Comparison of ENCODE assay signal across 17 mouse cellular contexts in the genomic region with DNA sequence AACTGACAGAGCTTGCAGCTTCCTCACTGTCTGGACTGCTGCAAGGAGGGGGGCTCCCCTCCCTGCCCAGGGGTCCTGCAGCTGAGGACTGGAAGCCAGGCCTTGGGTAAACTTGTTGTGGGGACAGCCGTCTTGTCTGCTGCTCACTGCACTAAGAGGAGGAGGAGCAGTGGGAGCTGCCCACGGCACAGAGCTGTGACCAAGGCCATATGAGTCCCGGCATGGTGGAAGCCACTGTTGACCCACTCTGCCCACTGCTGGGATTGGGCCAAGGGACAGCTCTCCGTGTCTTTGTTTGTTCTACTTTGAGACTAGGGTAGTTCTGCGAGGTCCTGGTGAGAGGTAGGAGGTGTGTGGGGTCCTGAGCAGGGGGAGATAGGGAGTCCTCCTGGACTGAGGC. TPM values are rescaled to one million over a fixed set of nuclear protein-coding genes. Genes with fewer than 3 reads are reported as not detected.
A peak's percentile ranks its signal among the peaks of the same experiment; 100 is the strongest.
DNase-seq lines count a peak whose midpoint lies in the region; ATAC-seq and TF ChIP-seq lines count a peak whose summit lies in the region.
"Had no signal": no experiment of that assay in that cellular context is flagged by ENCODE, and none has a peak within 500 bp of the region (broad histone marks: within the 10 kb centered on the region; RNA-seq: fewer than 3 reads in every experiment).

No protein-coding gene starts in this region.

- ATAC-seq in heart, embryonic 12.5 days (ENCODE audit: insufficient number of reproducible peaks, low FRiP score) = no peak
- 0 out of 2 replicates have a peak, but pooled peaks have one; percentile 19 for ATAC-seq in intestine, embryonic 16.5 days
- ATAC-seq in liver, postnatal 0 days = peak; percentile 59; the same call in 1 of the 2 replicates
- ATAC-seq: forebrain, embryonic 16.5 days; midbrain, embryonic 15.5 days had no signal

- no peak overlapping the region for H3K4me3 ChIP-seq in heart, embryonic 12.5 days
- H3K4me3 ChIP-seq in lung, adult 2 months (replicated peaks; ENCODE audit: extremely low read depth, low read depth, low read length) = no peak overlapping the region
- H3K4me3 ChIP-seq in intestine, embryonic 16.5 days (ENCODE audit: low read length) = no peak overlapping the region
- no peak overlapping the region for H3K4me3 ChIP-seq in liver, postnatal 0 days (ENCODE audit: low read depth, low read length)
- H3K4me3 ChIP-seq: erythroblast, embryonic 14.5 days; midbrain, embryonic 15.5 days had no signal

- peaks cover 80% of the 10 kb centered on the region for H3K36me3 ChIP-seq in heart, embryonic 12.5 days
- H3K36me3 ChIP-seq in intestine, embryonic 16.5 days (ENCODE audit: control insufficient read depth, insufficient read depth, low read length) = peaks cover 15% of the 10 kb centered on the region
- peaks cover 73% of the 10 kb centered on the region for H3K36me3 ChIP-seq in liver, postnatal 0 days (replicated peaks; ENCODE audit: insufficient read depth, low read length)

- 44% methylated on average over 5 of the region's 5 CpGs for WGBS in heart, embryonic 12.5 days
- WGBS in lung, adult 2 months = 29% methylated on average over 5 of the region's 5 CpGs
- 58% methylated on average over 5 of the region's 5 CpGs for WGBS in intestine, embryonic 16.5 days
- WGBS in liver, postnatal 0 days (ENCODE audit: insufficient replicate concordance) = 46% methylated on average over 5 of the region's 5 CpGs

- H3K4me2 ChIP-seq in heart, embryonic 12.5 days = no peak overlapping the region
- no peak overlapping the region for H3K4me2 ChIP-seq in intestine, embryonic 16.5 days (ENCODE audit: low read depth, low read length)
- no peak overlapping the region for H3K4me2 ChIP-seq in liver, postnatal 0 days (ENCODE audit: low read depth, low read length)
- H3K4me2 ChIP-seq: midbrain, embryonic 15.5 days had no signal

- H3K27me3 ChIP-seq in heart, embryonic 12.5 days (replicated peaks) = no peaks in the 10 kb centered on the region
- H3K27me3 ChIP-seq in intestine, embryonic 16.5 days (replicated peaks; ENCODE audit: control insufficient read depth, insufficient read depth, low read length) = no peaks in the 10 kb centered on the region
- no peaks in the 10 kb centered on the region for H3K27me3 ChIP-seq in liver, postnatal 0 days (ENCODE audit: insufficient read depth, low read length)
- H3K27me3 ChIP-seq: midbrain, embryonic 15.5 days had no signal

- no peak for TF ChIP-seq POLR2A in lung, adult 2 months (IDR thresholded peaks at IDR 0.05; ENCODE audit: borderline replicate concordance, extremely low read depth, low read depth, low read length)

- H3K27ac ChIP-seq in heart, embryonic 12.5 days (ENCODE audit: poor library complexity, severe bottlenecking) = peak overlapping the region; percentile 56
- H3K27ac ChIP-seq in intestine, embryonic 16.5 days (ENCODE audit: low read length) = no peak overlapping the region
- peak overlapping the region; percentile 48; the same call in 1 of the 2 replicates for H3K27ac ChIP-seq in liver, postnatal 0 days (ENCODE audit: low read depth)
- H3K27ac ChIP-seq: midbrain, embryonic 15.5 days had no signal

- no peak for DNase-seq in heart, postnatal 25 days (ENCODE audit: low spot score)
- peak; percentile 19 for DNase-seq in lung, adult 2 months
- DNase-seq in lung, postnatal 25 days (ENCODE audit: low spot score) = no peak
- no peak for DNase-seq in liver, postnatal 0 days
- no peak for DNase-seq in spleen, adult 12 weeks (ENCODE audit: low spot score)
- DNase-seq: adrenal gland, postnatal 14 days; B cell, adult 2 months; cerebellum, adult 18-20 months; cerebellum, postnatal 36 days; kidney, postnatal 4 days; thymus, postnatal 36 days had no signal

- H3K9me3 ChIP-seq in heart, embryonic 12.5 days (replicated peaks) = no peaks in the 10 kb centered on the region
- no peaks in the 10 kb centered on the region for H3K9me3 ChIP-seq in intestine, embryonic 16.5 days (ENCODE audit: control insufficient read depth, low read length)
- no peaks in the 10 kb centered on the region for H3K9me3 ChIP-seq in liver, postnatal 0 days (ENCODE audit: low read length)
- H3K9me3 ChIP-seq: midbrain, embryonic 15.5 days had no signal

- H3K4me1 ChIP-seq in heart, embryonic 12.5 days (replicated peaks) = peaks cover 44% of the 10 kb centered on the region
- peaks cover 21% of the 10 kb centered on the region for H3K4me1 ChIP-seq in lung, adult 2 months (ENCODE audit: control insufficient read depth, insufficient read depth, low read length)
- peaks cover 4% of the 10 kb centered on the region; the same call in 1 of the 2 replicates for H3K4me1 ChIP-seq in intestine, embryonic 16.5 days (ENCODE audit: control insufficient read depth, insufficient read depth, low read length)
- peaks cover 17% of the 10 kb centered on the region for H3K4me1 ChIP-seq in liver, postnatal 0 days (ENCODE audit: insufficient read depth)
- H3K4me1 ChIP-seq: midbrain, embryonic 15.5 days had no signal

- no peak overlapping the region for H3K9ac ChIP-seq in heart, embryonic 12.5 days
- no peak overlapping the region for H3K9ac ChIP-seq in intestine, embryonic 16.5 days (ENCODE audit: low read depth, low read length)
- no peak overlapping the region for H3K9ac ChIP-seq in liver, postnatal 0 days (replicated peaks)
- H3K9ac ChIP-seq: midbrain, embryonic 15.5 days had no signal

- TF ChIP-seq EP300 in liver, postnatal 0 days (IDR thresholded peaks at IDR 0.05; ENCODE audit: low read depth) = no peak

- intact Hi-C loops in heart, postnatal 25 days (cut with DNase I) = no loop called here

- TF ChIP-seq CTCF in lung, adult 2 months (IDR thresholded peaks at IDR 0.05; ENCODE audit: insufficient read depth, low read length) = no peak
- TF ChIP-seq CTCF in liver, postnatal 0 days (IDR thresholded peaks at IDR 0.05; ENCODE audit: low read depth) = no peak

RNA-seq across cellular contexts. Expression of a gene that starts 38.3 kb away (rescaled TPM):
- polyA plus RNA-seq in heart, embryonic 12.5 days (2016; fragmentation: Nextera tagmentation; extraction: Ambion mirVana) = 1.3 and 1.5 TPM in 2 replicates
- under 1 TPM; 0.49 to 0.75 TPM for total RNA-seq in heart, postnatal 25 days (2021)
- polyA plus RNA-seq in lung, adult 2 months (2012; rRNA removed) = 2.3 and 5.3 TPM in 2 replicates
- 2.7 and 3.1 TPM in 2 replicates for polyA plus RNA-seq in intestine, embryonic 16.5 days (2015; fragmentation: Nextera tagmentation; extraction: Ambion mirVana)
- polyA plus RNA-seq in liver, postnatal 0 days (2015; fragmentation: Nextera tagmentation; extraction: Ambion mirVana) = 1.4 TPM in 2 replicates
- total RNA-seq: megakaryocyte progenitor cell, adult 5-6 weeks had no signal

RNA-seq across cellular contexts. Expression of a gene that starts 40.3 kb away (rescaled TPM):
- polyA plus RNA-seq in heart, embryonic 12.5 days (2016; fragmentation: Nextera tagmentation; extraction: Ambion mirVana) = 59.5 and 63.3 TPM in 2 replicates
- 10 to 100 TPM; 21.9 to 23.4 TPM for total RNA-seq in heart, postnatal 25 days (2021)
- 65.9 and 69.9 TPM in 2 replicates for polyA plus RNA-seq in lung, adult 2 months (2012; rRNA removed)
- 37.7 and 45.5 TPM in 2 replicates for polyA plus RNA-seq in intestine, embryonic 16.5 days (2015; fragmentation: Nextera tagmentation; extraction: Ambion mirVana)
- polyA plus RNA-seq in liver, postnatal 0 days (2015; fragmentation: Nextera tagmentation; extraction: Ambion mirVana) = 31.4 and 32.4 TPM in 2 replicates
